Mouse (Mus musculus): ENCODE data around the gene Fam169b.
"Not testable (repeated sequence)": the region's sequence is repeated elsewhere in the genome, so short reads cannot be mapped to it uniquely, and the experiment has no call there.

Fam169b gene

DNA sequence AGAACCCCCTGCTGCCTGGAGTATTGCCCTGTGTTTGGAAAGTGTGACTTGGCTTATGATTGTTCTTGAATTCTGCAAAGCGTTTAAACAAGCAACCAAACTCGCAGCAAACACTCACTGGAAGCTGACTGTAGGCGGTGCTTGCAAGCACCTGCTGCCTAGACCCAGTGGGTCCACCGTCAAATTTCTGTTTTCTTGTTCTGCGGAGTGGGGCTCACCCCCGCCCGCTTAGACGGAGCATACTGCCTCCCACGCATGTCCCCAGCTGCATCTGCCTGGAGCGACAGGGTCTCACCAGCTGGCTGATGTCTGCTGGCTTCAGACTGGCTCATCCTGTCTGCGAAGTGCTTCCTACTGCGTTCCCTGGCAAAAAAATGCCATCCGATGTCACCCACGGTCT lies 9.1 kb upstream of the Fam169b start:
- DNase-seq, result peak; percentile 62 to 64

DNA sequence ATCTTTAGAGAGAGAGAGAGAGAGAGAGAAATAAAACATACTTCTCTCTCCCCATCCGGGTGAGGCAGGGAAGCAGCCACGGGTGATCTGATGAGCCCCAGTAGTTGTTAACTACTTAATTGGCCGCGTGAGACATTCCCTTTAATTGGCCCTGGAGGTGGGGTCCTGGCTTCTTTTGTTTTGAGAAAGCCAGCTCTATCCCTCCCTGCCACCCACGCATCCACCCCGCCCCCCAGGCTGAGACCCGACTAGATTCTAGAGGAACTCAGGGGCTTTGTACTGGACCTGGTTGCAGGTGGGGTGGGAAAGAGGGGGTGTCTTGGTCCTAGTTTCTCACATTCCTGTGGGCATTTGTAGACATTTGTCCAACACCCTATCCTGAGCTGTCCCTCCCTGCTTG lies 8.2 kb upstream of the Fam169b start:
- DNase-seq, result no peak

DNA sequence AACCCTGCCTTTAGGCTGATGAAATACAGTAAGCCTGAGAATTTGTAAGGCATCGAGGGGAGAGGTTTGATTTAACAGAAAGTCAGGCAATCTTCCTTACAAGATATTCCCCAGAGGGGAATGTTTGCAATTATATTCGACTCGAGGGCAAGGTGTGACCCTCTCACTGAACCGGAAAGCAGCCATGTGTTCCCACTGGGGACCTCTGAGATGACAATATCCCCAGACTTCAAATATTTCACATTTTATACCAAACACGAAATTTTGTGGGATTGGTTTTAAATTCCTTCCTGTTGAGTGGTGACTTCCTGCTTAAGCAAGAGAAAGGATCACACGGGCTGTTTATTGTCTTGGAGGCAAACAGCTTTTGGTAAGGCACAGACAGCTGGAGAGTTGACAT lies 6.9 kb upstream of the Fam169b start:
- DNase-seq, result no peak

DNA sequence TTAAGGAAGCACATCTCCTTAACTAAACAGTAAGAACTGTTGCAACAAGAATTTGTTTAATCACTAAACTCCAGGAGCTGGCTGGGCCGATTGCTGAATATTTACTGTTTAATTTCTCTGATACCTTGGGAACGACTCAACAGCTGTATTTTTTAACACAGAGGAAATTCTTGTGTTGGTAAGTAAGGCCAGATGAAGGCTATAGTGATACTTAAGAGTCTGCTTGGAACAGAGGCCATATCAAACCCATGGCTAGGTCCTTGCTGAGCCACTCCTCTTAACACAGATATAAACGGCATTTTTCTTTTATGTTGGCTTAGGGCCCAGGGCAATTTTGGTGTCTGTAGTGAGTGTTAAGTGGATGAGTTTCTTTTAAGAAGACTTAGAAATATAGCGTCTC lies 3.1 kb upstream of the Fam169b start:
- no peak for DNase-seq

DNA sequence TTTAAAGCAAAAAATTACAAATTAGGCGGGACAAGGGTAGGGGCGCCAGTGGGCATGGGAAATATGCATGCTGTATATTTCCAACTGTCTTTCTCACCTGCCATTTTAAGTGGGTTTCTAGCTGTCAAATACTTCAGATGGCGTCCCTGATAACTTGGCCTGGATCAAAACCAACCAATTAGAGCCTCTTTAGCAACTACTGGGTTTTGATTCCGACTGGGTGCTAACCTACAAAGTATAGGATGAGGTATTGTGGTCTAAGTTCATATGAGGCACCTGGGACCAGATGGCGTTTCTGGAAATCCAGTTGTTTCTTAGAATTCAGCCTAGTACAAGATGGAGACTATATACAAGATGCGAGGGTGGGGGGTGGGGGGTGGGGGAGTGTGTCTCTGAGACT lies 1.8 kb upstream of the Fam169b start:
- DNase-seq, result no peak

DNA sequence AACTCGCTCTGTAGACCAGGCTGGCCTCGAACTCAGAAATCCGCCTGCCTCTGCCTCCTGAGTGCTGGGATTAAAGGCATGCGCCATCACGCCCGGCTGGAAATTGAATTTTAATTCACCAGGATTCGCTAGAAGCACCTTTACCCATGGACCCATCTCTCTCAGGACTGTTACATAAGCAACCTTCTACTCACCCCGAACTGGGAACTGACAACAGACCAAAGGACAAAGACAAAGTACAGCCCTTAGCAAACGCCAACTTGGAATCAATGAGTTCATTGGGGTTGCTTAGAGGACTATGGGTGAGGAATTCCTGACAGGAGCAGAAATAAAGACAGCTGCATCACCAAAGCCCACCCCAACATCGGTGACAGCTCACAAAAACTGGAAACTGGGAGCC lies 1.0 kb upstream of the Fam169b start:
- no peak for DNase-seq

DNA sequence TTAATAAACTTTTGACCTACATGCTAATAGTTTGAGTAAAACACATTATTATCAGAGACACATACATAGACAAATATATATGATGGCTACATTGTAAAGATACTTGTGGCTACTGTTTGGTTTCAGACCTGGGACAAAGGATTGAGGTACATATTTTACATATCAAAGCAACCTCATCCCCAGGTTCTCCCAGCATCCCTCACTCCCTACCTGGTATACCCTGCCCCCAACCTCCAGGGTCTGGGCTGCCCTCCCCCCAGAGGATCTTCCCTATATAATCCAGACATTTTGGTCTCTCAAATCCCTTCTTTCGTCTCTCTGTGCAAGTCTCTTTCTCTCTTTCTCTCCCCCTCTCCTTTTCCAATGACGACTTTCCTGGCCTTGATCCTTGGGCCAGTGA lies 579 bp downstream of the Fam169b start:
- DNase-seq, result no peak

DNA sequence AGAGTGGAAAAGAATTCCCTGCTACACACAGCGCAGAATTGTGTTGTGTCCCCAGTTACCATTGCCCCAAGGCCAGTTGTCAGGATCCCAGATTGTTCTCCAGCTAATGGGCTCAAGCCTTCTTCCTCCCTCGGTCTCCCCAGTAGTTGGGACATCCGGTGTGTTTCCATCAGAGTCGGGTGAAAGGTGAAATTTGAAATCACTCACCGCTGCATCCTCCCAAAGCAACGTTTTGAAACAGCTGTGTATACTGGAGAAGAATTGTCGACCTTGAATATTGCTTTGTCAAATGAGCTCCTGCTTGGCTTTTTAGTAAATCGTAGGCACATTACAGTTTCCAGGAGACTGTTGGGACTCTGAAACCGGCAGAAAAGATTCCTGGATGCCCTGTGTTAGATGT lies 1.3 kb downstream of the Fam169b start:
- DNase-seq, result no peak

DNA sequence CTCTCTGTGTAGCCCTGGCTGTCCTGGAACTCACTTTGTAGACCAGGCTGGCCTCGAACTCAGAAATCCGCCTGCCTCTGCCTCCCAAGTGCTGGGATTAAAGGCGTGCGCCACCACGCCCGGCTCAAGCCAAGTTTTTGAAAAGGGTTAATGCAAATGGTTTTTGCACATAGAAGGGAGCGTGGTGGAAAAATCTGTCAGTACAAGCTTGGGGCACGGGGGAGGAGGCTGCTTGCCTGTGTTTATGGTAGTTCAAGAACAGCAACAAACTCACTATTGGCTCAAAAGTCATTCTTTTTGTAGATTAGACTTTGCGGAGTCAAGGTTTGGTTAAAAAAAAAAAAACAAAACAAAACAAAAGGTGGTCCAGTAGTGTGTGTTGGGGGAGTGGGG lies 1.8 kb downstream of the Fam169b start:
- peak in 1 of 2 experiments; percentile 41 for DNase-seq

DNA sequence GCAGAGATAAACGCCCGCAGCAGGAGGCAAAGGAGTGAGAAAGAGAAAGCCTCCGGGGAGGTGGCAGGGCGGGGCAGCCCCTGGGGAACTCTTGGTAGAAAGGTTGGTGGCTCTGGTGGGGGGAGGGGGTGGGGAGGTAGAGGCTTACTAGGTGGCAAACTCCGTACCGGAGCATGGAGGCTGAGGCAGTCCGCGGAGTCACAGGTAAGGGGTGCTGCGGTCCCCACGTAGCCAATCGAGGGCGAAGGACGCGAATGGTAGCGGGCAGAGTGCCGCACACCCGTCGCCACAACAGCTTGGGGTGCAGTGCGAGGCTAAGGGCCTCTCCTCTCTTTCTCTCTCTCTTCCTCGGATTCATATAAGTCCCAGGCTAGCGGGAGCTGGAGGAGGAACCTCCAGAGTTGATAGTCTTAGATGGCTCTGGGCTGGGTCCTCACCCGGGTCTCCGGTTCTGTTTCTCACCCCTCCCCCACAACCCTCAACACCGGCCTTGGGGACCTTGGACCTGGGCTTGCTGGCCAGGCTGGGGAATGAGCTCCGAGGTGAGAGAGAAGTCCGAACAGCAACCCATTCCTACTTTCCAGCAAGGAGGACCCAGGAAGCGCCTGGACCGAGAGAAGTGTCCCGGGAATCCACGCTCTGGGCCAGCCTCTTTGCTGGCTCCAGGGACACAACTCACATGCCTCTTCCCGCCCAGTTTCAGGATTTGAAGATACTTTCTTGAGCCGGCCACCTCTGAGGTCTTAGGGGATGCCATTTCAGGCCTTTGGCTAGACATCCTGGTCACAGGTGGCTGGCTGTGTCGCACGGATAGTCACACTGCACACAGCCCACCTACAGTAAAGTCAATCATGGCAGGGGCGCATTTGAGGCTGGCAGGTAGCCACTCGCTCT lies 2.4 kb downstream of the Fam169b start:
- DNase-seq, result peak; percentile 70 to 75

DNA sequence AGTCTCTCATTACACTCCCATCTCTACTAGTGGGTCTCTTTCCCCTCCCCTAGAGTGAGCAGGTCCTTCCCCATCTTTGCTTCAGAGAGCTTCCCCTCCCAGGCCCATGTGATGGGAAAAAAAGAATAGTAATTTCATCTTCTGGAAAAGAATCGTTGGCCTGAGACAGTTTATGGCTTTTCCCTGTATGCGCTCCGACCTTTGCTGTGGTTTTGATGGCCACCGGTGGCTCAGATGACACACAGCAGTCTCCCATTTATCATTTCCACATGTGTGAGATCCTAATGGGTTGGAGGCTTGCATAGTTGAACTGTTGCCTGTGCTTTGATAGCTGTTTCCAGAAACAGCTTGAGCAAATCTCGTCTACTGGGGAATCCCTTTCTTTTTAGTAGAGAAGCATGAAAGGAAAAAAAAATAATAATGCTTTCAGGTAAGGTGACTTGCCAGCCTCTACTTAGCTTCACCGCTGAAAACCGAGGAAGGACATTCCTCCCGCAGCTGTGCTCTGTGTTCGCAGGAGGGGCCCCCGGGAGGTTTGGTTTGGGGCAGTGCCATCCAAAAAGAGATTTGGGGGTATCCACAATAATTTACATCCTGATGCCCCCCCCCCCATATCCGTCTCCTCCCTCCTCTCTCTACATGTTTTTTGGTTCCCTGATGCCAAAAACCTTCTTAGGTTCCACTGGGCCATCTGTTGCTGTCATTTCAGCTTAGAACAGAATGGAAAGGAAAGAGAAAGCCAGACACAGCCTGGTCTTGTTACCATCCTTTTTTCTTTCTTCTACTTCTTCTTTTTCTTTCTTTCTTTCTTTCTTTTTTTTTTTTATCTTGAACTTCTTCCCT lies 3.6 kb downstream of the Fam169b start:
- no peak for DNase-seq

DNA sequence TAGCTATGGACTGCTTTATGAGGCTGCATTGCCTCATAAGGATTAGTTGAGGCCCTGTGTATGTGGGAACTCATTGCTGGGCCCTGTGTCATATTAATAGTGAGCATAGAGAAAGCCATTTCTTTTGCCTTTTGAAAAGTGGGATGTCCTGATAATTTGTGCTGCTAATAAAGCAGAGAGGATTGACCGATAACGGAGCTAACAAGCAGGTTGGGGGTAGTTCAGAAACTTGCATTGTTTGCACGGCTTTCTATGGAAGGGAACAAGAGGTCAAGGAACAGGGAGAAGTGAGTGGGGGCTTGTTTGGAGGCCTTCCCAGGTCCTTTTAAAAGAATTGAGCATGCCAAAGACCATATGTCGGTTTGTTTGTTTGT lies 4.2 kb downstream of the Fam169b start:
- DNase-seq, result no peak

DNA sequence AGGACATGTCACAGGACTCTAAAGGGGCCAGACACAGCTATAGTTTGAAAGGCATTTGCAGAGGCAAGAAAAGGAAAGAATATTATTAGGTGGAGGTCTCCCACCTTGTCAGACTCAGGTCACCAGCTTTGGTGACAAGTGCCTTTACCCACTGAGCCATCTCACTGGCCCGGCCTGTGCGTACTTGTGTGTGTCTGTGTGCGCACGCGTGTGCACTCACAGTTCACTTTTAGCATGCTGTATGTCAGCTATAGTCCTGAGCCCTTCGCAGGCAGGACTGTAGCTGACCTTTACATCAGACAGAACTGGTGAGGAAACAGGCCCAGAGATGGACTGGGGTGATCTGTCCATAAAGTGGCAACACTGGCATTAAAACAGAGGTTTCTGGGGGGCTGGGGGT lies 4.7 kb downstream of the Fam169b start:
- no peak for DNase-seq

DNA sequence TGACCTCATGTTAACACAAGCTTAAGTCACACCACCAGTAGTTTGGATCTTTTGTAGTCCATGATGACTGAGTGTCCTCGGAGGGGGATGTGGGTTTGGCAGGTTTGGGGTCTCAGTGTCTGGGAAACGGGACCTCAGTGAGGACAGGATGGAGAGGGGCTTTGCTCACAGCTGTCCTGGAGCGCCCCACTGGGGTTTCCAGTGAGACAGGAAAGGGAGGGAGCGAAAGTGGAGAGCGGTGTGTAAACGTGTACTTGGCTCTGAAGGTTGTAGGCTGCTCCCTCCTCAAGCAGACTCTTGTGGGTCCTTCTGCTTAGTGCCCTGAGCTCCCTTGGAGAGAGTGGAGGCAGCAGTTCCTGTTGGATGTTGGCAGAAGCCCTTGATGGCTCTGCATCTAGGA lies 5.3 kb downstream of the Fam169b start:
- no peak for DNase-seq

DNA sequence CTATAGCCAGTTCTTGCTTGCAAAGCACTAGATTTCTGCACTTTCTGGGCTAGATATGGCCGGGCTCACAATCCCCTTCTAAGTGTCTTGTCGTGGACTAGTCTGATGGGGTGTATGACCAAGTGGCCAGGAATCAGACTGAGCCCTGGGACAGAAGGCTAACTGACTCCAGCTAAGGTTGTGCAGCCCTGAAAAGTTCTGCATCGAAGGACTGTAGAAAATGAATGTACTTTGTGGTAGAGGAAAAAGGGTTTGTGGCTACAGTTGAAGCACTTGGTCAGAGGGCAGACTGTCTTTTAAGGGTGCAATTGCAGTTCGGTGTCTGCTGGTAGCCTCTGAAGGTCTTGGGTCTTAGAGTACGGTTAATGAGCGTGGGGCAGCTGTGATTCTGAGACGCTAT lies 5.8 kb downstream of the Fam169b start:
- no peak for DNase-seq

DNA sequence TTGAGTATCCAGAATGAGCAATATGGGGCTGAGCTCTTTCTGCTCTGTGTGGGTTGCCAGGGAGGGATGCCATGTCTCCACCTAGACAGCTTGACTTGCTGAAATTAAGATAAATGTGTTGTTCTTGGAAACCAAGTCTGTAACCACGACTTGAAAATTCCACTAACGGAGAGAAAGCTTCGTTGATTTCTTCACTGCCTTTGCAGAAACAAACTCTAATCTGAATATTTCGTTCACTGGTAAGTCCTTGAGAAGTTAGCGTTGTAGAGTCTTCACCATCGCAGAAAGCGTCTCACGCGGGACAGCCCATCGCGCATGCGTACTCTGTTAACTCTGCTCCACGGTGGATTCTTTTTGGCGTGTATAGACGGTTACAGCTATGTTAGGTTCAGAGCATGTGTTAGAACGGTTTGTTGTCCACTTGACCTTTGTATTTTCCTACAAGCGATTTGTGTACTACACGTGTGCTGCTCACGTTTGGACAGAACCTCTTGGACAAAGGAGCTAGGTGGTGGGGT lies 6.8 kb downstream of the Fam169b start:
- DNase-seq, result no peak

DNA sequence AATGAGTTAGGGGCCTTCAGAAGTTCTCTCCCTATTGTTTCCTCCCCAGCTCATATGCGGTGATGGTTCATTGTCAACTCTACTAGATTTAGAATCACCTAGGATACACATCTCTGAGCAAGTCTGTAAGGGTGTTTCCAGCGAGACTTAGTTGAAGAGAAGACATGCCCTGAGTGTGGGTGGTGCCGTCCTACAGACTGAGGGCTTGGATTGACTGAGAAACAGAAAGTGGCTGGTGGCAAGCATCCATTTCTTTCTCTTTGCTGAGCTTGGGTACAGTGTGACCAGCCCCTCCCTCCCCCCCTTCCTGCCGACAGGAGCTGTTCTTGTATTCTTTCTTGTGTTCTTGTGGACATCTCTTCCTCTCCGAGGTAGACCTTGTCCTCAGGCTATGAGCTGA lies 7.7 kb downstream of the Fam169b start:
- no peak for DNase-seq

DNA sequence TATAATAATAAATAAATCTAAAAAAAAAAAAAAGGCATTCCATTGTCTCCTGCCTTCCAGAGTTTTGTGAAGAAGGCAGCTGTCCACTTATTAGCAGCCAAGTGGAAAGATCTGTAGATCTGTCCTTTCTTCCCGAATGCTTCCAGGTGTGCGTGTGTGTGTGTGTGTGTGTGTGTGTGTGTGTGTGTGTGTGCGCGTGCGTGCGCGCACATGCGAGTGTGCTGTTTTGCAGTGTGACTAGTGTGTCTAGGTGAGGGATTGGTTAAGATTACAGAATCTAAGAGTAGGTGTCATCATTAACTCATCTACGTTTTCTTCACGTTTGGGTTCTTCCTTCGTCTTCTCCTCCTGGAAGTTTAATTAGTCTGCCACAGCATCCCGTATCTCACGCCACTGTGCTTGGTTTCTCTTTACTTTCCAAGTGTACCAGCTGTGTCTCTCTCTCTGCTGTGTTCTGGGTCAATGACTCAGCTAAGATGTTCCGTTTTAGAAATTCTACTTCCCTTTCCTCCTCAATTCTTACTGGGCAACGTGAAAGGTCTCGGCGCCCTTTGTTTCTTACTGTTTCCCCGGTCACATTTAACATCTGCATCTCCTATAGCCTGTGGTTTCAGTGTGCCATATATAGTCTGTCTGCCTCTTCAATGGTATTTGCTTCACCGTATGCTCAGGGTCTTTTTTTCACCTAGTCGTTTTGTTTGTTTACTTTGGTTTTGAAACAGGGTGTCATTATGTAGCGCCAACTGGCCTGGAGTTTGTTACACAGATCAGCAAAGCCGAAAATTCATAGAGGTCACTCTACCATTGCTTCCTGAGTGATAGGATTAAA lies 8.9 kb downstream of the Fam169b start:
- DNase-seq, result peak; percentile 54 to 60

DNA sequence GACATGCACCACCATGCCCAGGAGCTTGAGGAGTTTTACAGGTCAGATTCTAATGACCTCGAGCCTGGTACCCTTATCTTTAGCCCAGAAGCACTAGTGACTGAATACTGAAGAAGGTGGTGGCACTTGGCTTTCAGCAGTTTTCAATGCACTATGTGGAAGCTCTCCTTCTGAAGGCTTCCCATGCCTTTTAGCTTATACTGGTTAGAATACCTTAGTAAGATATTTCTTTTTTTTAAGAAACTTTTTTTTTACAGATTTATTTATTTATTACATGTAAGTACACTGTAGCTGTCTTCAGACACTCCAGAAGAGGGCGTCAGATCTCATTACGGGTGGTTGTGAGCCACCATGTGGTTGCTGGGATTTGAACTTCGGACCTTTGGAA lies 9.5 kb downstream of the Fam169b start:
- not testable (repeated sequence) for DNase-seq

DNA sequence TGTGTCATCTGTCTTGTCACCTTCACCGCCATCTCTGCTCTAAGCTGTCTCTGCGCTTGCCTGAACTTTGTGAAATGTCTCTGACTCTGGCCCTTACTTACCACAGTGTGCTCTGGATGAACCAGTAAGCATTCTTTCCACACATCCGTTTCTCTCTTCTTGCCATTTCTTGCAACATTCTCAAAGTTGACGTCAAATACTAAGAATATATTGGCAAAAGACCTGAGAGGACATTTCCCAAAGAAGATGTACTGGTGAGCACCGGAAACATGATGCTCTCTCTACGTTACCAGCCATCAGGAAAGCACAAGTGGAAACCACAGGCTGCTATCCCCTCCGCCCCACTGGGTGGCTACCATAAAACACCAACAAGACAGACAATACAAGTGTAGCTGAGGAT lies 10.1 kb downstream of the Fam169b start:
- DNase-seq, result no peak

DNA sequence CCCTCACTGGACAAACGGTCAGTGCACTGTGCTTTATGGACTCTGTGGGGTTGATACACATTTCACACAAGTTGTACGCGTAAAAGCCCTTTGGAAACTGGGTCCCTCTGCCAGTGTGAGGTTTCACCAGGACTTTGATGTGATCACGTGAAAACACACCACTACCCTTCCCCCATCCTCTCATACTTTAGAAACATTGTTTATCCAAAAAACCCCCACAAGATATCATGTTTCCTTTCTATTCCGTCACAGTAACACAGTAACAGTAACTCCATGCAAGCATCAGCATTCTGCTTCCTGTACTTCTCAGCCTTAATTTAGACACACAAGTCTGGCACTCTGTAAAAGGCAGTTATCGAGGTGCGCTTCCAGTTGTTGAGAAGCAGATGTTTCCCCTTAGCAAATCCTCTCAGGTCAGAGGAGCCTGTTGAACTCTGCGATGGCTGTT lies 12.2 kb downstream of the Fam169b start:
- DNase-seq, result no peak

DNA sequence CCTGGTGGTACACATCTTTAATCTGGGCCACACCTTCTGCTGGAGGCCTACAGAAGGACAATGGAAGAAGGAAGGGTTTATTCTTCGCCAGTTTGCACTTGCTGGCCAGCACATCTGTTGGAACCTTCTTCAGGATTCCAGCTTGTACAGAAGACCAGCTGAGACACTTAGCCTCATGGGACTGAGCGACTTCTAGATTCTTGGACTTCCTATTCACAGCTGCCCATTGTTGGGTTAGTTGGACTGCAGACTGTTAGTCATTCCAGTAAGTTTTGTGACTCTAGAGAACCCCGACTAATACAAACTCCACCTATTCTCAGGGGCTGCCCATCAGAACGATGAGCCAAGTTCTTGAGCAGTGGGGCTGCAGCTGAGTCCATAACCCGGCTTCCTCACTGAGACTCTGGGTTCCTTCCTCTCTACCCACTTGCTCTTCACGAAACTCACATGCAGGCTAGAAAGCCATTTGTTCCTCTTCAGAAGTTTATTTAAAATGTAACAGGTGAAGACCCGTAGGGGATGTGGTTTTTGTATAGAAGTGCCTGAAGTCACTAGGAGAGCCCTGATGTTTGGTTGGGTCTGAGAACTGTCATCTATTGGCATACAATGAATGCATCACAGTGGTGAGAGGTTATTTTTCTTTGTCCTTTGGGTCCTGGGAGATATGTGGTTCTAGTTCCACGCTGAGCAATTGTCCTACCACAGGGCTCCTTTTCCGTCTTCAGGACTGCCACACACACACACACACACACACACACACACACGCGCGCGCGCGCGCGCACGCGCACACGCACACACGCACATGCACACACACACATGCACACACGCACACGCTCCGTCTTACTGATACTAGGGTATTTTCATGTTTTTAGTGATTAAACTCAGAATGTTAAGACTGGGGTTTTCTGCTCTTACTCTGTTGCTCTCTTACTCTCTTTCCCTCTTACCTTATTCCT lies 13.2 kb downstream of the Fam169b start:
- DNase-seq, result peak in 1 of 2 experiments; percentile 53

Measured in B cell, adult 2 months (primary cell).